Mouse (Mus musculus) neutrophil, adult 65 days (primary cell): ENCODE measurements around the gene Igfbp4. TPM values are rescaled to one million over a fixed set of nuclear protein-coding genes. Genes with fewer than 3 reads are reported as not detected.

ENCODE experiments used
- total RNA-seq: library from RNA; stranded (reverse); gene quantifications from 2 replicates; pipeline ENCODE4 v1.2.4, GENCODE M21; 2023

Gene Igfbp4
- 29.2 and 47.4 TPM in 2 replicates for total RNA-seq

GRCm38 (mm10) chr11:99041051-99041729, at the start of gene Igfbp4:
Igfbp4 (plus strand) TSS chr11:99041244.

DNA sequence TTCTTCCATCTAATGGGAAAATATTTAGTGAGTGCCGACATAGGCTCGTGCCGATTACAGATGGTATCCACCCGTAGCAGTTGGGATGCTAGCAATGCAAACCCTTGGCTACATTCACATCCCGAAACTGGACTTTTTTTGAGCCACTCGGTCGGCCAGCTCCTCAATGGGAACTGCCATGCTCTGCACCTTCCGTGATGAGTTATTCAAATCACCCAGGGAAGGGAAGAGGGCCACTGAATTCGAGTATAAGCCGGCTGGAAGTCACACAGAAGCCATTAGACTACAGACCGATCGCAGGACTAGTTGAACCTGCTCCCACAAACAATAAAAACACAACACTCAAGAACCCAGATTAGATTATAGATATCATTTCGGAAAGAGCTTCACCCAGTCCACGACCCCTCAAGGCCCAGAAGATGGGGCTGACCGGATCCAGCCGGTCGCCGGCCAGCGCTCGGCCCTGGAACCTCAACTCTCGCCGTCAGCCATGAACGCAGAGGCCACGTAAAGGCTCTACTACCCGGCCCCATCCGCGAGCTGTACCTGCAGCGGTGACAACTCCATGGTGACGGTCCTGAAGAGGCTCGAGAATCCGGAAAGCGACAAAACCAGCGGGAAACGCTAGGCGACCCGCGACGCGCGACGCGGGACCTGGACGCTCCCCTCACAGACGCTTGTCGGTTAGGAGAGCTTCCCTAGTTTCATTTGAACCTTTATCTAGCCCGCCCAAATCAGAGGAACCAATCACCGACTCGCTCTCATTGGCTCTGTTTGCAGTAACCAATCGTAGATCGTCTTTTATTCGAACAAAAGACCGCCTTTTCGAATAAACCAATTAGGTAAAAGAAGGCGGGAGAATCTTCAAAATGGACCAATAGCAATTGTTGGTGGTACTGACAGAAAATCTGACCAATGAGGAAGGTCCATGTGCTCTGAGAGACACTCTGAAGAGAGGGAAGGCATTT, 17.3 kb upstream of the Igfbp4 start, which contains the start of gene Top2a:
Gene Top2a, minus strand, starts transcription at position 690 of the 968 bp plus-strand sequence.

GRCm38 (mm10) chr11:99089077-99089601, 48.1 kb downstream of the Igfbp4 start, which contains the start of gene Tns4:
Tns4 (minus strand) TSS chr11:99089306.

Other genes starting within 250 kb of the Igfbp4 start
- gene Msl1, start 245.7 kb upstream of the Igfbp4 start, total RNA-seq: 203 and 237 TPM in 2 replicates
- gene Casc3, start 236.3 kb upstream of the Igfbp4 start, total RNA-seq: 64.7 and 83.1 TPM in 2 replicates
- 0.19 and 0.59 TPM in 2 replicates for gene Rapgefl1, start 204.5 kb upstream of the Igfbp4 start, total RNA-seq
- gene Wipf2, start 177.6 kb upstream of the Igfbp4 start, total RNA-seq: 31.2 and 34.2 TPM in 2 replicates
- 25.4 and 32.2 TPM in 2 replicates for gene Cdc6, start 133.4 kb upstream of the Igfbp4 start, total RNA-seq
- 125 and 130 TPM in 2 replicates for gene Rara, start 113.4 kb upstream of the Igfbp4 start, total RNA-seq
- gene Gjd3, start 58.2 kb upstream of the Igfbp4 start, total RNA-seq: not detected in 2 replicates
- 221 and 277 TPM in 2 replicates for gene Top2a, start 17.1 kb upstream of the Igfbp4 start, total RNA-seq
- 1.1 and 5.7 TPM in 2 replicates for gene Tns4, start 48.1 kb downstream of the Igfbp4 start, total RNA-seq
- gene Ccr7, start 113.8 kb downstream of the Igfbp4 start, total RNA-seq: 0.54 and 1.8 TPM in 2 replicates
- gene Smarce1, start 189.8 kb downstream of the Igfbp4 start, total RNA-seq: 71.7 and 98.4 TPM in 2 replicates
- not detected in 2 replicates for gene Krt222, start 202.8 kb downstream of the Igfbp4 start, total RNA-seq
- gene Krt24, start 244.0 kb downstream of the Igfbp4 start, total RNA-seq: not detected in 2 replicates